8 mouse cellular contexts compared by ENCODE assay signal in genomic region chr2:172439843-172440639, GRCm38 (mm10). TPM values are rescaled to one million over a fixed set of nuclear protein-coding genes. Genes with fewer than 3 reads are reported as not detected.
DNase-seq lines count a peak whose midpoint lies in the region; ATAC-seq lines count a peak whose summit lies in the region.

Rtf2 (plus strand) TSS chr2:172440556.

- H3K9me3 ChIP-seq in hindbrain, embryonic 12.5 days (replicated peaks), result no peaks in the 10 kb centered on the region

- peaks cover 19% of the 10 kb centered on the region for H3K4me1 ChIP-seq in hindbrain, embryonic 12.5 days

- H3K9ac ChIP-seq in hindbrain, embryonic 12.5 days, result peak within 1 kb of the TSS; percentile 75

- peak within 1 kb of the TSS; percentile 95 for H3K4me2 ChIP-seq in hindbrain, embryonic 12.5 days (replicated peaks)

- peak; percentile 100 for DNase-seq in NIH3T3 (ENCODE audit: low read depth)
- DNase-seq in cerebellum, postnatal 10 days, result peak; percentile 100
- peak; percentile 99 for DNase-seq in frontal cortex, postnatal 10 days (ENCODE audit: low spot score in 2 of 2)
- DNase-seq in layer of hippocampus, postnatal 14 days (ENCODE audit: low spot score in 2 of 2), result peak; percentile 100
- peak; percentile 99 for DNase-seq in lung, postnatal 14 days
- peak; percentile 99 for DNase-seq in retina, adult 2 months (ENCODE audit: low read depth, low spot score)
- peak; percentile 96 to 98 for DNase-seq in thymus, postnatal 36 days

- WGBS in hindbrain, embryonic 12.5 days, result 2% methylated on average over 35 of the region's 35 CpGs

- peak within 1 kb of the TSS; percentile 64; the same call in 1 of the 2 replicates for H3K27ac ChIP-seq in hindbrain, embryonic 12.5 days

- H3K4me3 ChIP-seq in hindbrain, embryonic 12.5 days, result peak within 1 kb of the TSS; percentile 81

- peaks cover 2% of the 10 kb centered on the region; the same call in 1 of the 2 replicates for H3K36me3 ChIP-seq in hindbrain, embryonic 12.5 days

- ATAC-seq in hindbrain, embryonic 12.5 days (ENCODE audit: low FRiP score), result peak; percentile 97

- H3K27me3 ChIP-seq in hindbrain, embryonic 12.5 days, result no peaks in the 10 kb centered on the region

RNA-seq across cellular contexts. Expression of gene Rtf2, which starts in this region (rescaled TPM):
- polyA plus RNA-seq in hindbrain, embryonic 12.5 days (2016; fragmentation: Nextera tagmentation; extraction: Ambion mirVana), result 86.5 and 93.0 TPM in 2 replicates
- 10 to 100 TPM; 63.3 to 63.6 TPM for total RNA-seq in layer of hippocampus, postnatal 14 days (2021)

Comparison
In these comparisons a context has a peak if more than half of its experiments do, and no peak if none do; other contexts are left out.
1. Peak in every context shown above with its lines: DNase-seq, ATAC-seq, H3K4me3 ChIP-seq and H3K27ac ChIP-seq.